Mouse (Mus musculus) gastrocnemius, adult 2 months (tissue): ENCODE results near the gene Marf1. TPM values are rescaled to one million over a fixed set of nuclear protein-coding genes. Genes with fewer than 3 reads are reported as not detected.
"Not testable (repeated sequence)": the region's sequence is repeated elsewhere in the genome, so short reads cannot be mapped to it uniquely, and the experiment has no call there.

Experiments
- DNase-seq: peaks from one replicate; pipeline ENCODE4 v3.0.0; 2022
- H3K27ac ChIP-seq: fragments of 200-600 bp; 2 replicates; pipeline ENCODE4 v1.8.1; 2022; ENCODE audit warnings: mild to moderate bottlenecking
- H3K4me3 ChIP-seq: fragments of 200-600 bp; 2 replicates; pipeline ENCODE4 v1.8.1; 2022; ENCODE audit warnings: mild to moderate bottlenecking, moderate library complexity
- CTCF ChIP-seq: fragments of 200-600 bp; IDR thresholded peaks from 2 replicates; pipeline ENCODE4 v1.8.1; 2022; ENCODE audit warnings: antibody characterized with exemption, mild to moderate bottlenecking, moderate library complexity
- intact Hi-C: fragments of 180-260 bp; cut with DNase I; formaldehyde crosslinking; loops from one replicate; pipeline ENCODE4 v1.15.1; 2025
- total RNA-seq, 2 experiments: library from RNA; stranded (reverse); gene quantifications; 2 replicates each; pipeline ENCODE4 v1.2.3; 2021

Gene Marf1
- total RNA-seq, 2 experiments from 2014 or later = 20.9 to 25.6 TPM

- intact Hi-C loops = loop anchor here (2.0 to 10.0 kb wide), 3 partner anchors 341 to 1055 kb away; partner anchors contain the start of genes 3110001I22Rik, Bfar, Ercc4 and Ntan1
- H3K4me3 ChIP-seq = peak overlapping the region; percentile 98
- peak overlapping the region; percentile 100 for H3K27ac ChIP-seq
- peak; percentile 92 for TF ChIP-seq CTCF
- DNase-seq = peak; percentile 65
Measured at GRCm38 (mm10) chr16:14159746-14160131, 3.4 kb downstream of the Marf1 start.

- intact Hi-C loops = loop anchor here (2.0 to 10.0 kb wide), 3 partner anchors 340 to 1054 kb away; partner anchors contain the start of genes 3110001I22Rik, Bfar, Ercc4 and Ntan1
- H3K4me3 ChIP-seq = peak overlapping the region; percentile 98
- TF ChIP-seq CTCF = peak; percentile 7; the same call in 1 of the 2 replicates
- peak overlapping the region; percentile 100 for H3K27ac ChIP-seq
- DNase-seq = peak; percentile 100
Measured at GRCm38 (mm10) chr16:14158936-14159745, 4.0 kb downstream of the Marf1 start.

DNA sequence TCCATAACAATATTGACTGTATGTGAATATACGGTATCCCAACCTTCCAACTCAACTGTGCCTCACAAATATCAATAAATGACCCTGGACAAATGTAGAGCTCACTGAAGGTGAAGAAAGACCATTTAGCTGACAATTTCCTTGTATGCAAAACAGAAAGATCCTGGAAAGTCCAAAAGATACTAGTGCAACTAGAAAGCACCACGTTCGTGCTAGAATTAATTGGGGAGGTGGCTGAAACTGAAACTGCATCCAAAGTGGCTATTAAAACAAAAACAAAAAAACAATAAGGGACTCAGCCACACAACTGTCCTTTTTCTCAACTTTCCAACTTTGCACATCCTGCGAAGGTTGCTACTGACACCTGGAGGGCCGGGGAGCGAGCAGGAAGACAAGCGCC lies 4.6 kb downstream of the Marf1 start:
- intact Hi-C loops = loop anchor here (2.0 to 10.0 kb wide), 3 partner anchors 340 to 1054 kb away; partner anchors contain the start of genes 3110001I22Rik, Bfar, Ercc4 and Ntan1
- no peak for DNase-seq
- H3K4me3 ChIP-seq = peak overlapping the region; percentile 79
- no peak for TF ChIP-seq CTCF
- H3K27ac ChIP-seq = peak overlapping the region; percentile 93

- intact Hi-C loops = loop anchor here (10.0 kb wide), 2 partner anchors 482 to 1052 kb away; partner anchors contain the start of genes 3110001I22Rik, Bfar and Ercc4
- H3K4me3 ChIP-seq = no peak overlapping the region
- no peak for DNase-seq
- TF ChIP-seq CTCF = no peak
- no peak overlapping the region for H3K27ac ChIP-seq
Measured at GRCm38 (mm10) chr16:14156312-14156711, 6.8 kb downstream of the Marf1 start.

DNA sequence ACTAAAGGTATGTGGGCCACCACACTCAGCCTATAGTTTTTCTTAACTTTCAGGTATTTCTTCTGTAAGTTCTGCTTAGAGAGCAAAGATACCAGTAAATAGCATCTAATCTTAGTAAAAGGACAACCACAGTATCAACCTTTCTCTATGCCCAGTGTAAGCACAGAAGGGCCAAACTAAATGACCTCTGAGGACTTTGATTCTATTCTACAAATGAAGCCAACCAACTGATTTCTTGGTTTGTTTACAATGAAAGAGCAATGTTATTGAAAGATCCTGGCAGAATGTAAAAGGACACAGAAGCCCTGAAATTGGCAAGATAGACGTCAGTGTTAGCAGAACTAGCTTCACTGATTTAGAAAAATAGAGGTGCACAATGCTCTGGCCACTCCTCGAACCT lies 7.5 kb downstream of the Marf1 start:
- intact Hi-C loops = loop anchor here (10.0 kb wide), 2 partner anchors 481 to 1051 kb away; partner anchors contain the start of genes 3110001I22Rik, Bfar and Ercc4
- H3K27ac ChIP-seq, H3K4me3 ChIP-seq, DNase-seq: not testable (repeated sequence)

- TF ChIP-seq CTCF = no peak
- H3K4me3 ChIP-seq = no peak overlapping the region
- no peak overlapping the region for H3K27ac ChIP-seq
- DNase-seq = no peak
- intact Hi-C loops = loop anchor here (10.0 kb wide), 2 partner anchors 477 to 1047 kb away; partner anchors contain the start of genes 3110001I22Rik, Bfar and Ercc4
Measured at GRCm38 (mm10) chr16:14151718-14152117, 11.4 kb downstream of the Marf1 start.

DNA sequence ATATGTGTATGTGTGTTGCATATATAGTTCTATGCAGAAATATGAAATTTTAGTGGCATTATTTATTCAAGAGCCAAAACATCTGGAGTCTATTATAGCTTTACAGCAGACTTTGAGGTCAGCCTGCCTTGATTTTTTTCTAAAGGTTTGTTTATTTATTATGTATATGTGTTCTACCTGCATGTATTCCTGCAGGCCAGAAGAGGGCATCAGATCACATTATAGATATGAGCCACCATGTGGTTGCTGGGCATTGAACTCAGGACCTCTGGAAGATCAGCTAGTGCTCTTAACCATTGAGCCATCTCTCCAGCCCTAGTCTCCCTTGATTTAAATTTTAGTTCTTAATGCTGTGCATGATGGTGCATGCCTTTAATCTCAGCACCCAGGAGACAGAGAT lies 15.4 kb downstream of the Marf1 start:
- no peak overlapping the region for H3K27ac ChIP-seq
- intact Hi-C loops = loop anchor here (10.0 kb wide), 1 partner anchor 47 kb away; no protein-coding TSS in a partner anchor
- DNase-seq = no peak
- H3K4me3 ChIP-seq = no peak overlapping the region
- peak; percentile 25; the same call in 1 of the 2 replicates for TF ChIP-seq CTCF

- intact Hi-C loops = loop anchor here (10.0 kb wide), 1 partner anchor 52 kb away; no protein-coding TSS in a partner anchor
- no peak for TF ChIP-seq CTCF
- Histone ChIP-seq H3K27ac (no peak overlapping the region), H3K4me3 (no peak overlapping the region)
- DNase-seq = no peak
Measured at GRCm38 (mm10) chr16:14143298-14143697, 19.9 kb downstream of the Marf1 start.

DNA sequence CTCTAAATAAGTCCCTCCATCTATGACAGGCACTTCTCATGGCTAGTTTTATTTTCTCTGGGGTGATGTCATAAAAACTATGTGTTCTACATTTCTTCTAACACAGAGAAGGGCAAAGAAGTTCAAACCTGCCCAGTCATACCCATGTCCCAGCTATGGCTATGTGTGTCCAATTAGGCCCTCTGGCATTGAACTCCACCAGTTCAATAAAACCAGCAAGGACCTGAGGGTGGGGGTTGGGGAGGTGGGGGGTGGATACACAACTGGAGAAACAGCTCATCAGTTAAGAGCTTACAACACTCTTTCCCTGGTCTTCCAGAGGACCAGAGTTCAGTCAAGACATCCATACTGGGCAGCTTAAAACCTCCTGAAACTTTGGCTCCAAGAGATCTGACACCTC lies 24.0 kb downstream of the Marf1 start:
- Histone ChIP-seq H3K4me3 (no peak overlapping the region), H3K27ac (no peak overlapping the region)
- TF ChIP-seq CTCF = no peak
- intact Hi-C loops = no loop called here
- DNase-seq = no peak

DNA sequence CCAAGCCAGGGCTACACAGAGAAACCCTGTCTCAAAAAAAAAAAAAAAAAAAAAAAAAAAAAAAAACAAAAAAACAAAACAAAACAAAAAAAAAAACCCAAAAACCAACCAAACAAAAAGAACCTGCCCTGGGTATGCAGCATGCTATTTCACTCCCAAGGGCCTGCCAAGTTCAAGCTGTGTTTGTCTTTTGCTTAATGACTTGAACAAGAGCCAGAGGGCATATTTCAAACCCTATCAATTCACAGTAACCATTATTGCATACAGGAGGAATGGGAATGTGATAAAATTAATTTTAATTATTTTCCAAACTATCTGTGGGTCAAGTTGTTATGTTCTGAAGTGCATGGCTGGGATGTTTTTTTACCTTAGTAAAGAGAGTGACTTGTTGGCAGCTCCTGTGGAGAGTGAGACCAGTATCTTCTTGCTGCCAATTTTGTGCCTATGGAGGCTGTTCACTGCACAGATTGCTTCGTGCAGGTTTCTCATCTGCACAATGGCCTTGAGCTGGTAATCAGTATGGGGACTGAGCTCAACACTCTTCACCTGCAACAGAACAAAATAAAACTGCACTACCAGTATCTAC lies 25.1 kb downstream of the Marf1 start:
- DNase-seq = no peak
- intact Hi-C loops = no loop called here
- no peak overlapping the region for H3K4me3 ChIP-seq
- TF ChIP-seq CTCF = no peak
- no peak overlapping the region for H3K27ac ChIP-seq

DNA sequence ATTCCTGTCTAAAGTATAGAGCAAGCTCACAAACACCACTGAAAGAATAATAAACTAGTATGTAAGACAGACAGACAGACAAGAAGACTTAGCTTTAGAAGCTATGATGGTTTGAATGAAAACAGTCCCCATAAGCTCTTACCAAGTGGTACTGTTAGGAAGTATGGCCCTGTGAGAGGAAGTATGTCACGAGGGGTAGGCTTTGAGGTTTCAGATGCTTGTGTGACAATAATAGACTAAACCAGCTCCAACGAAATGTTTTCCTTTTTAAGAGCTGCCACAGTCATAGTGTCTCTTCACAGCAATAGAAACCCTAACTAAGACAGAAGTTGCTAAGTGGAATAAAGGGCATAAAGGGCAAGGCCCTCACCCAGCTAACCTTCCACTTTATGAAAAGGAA lies 28.1 kb downstream of the Marf1 start:
- Histone ChIP-seq H3K27ac (peak overlapping the region; percentile 16; the same call in 1 of the 2 replicates), H3K4me3 (no peak overlapping the region)
- DNase-seq = no peak
- no peak for TF ChIP-seq CTCF
- intact Hi-C loops = no loop called here

DNA sequence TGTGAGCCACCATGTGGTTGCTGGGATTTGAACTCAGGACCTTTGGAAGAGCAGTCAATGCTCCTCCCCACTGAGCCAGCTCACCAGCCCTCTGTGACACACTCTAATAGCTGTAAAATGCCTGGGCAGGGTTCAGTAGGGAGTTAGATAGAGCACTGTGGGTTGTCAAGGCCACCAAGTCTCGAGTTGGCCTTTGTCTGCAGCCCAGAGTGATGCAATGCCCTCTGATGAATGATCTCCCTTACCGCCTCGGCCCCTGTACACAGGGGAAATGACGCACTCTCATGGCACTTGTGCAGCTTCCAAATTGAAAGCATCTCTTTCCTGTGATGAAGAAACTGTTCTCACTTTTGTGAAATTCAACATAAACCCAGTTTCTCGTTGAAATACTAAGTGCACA lies 31.3 kb downstream of the Marf1 start:
- DNase-seq = no peak
- no peak overlapping the region for H3K4me3 ChIP-seq
- no peak for TF ChIP-seq CTCF
- intact Hi-C loops = no loop called here
- no peak overlapping the region for H3K27ac ChIP-seq

DNA sequence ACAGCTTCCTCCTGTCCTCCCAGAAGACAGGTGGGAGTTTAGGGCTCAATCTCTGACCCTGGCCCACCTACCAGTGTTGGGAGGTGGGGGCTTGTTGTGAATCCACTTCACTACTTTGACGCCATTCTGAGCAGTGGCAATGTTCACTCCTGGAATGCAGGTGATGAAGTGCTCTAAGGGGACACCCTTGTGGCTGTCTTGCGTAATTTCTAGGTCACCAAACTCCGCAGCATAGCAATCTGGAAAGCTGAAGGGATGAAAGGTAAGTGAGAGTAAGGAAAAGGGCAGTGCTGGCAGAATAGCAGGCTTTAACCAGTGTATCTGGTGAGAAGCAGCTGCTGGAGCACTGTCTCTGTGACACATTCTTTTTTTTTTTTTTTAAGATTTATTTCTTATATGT lies 31.8 kb downstream of the Marf1 start:
- no peak for DNase-seq
- no peak overlapping the region for H3K4me3 ChIP-seq
- intact Hi-C loops = no loop called here
- TF ChIP-seq CTCF = no peak; the same call in 1 of the 2 replicates
- no peak overlapping the region for H3K27ac ChIP-seq
